Mouse (Mus musculus) urinary bladder, postnatal 36 days (tissue): ENCODE data around the gene 1700024G13Rik.
"Not testable (repeated sequence)": the region's sequence is repeated elsewhere in the genome, so short reads cannot be mapped to it uniquely, and the experiment has no call there.

ENCODE experiments used
- DNase-seq, 2 experiments: peaks; one replicate each; pipeline ENCODE4 v3.0.0; 2022; ENCODE audit warnings: low spot score in 2 of 2, mixed read lengths in 1 of 2

Gene 1700024G13Rik

GRCm38 (mm10) chr14:32388196-32388595 is at the start of gene 1700024G13Rik:
TSS of gene 1700024G13Rik (minus strand) at chr14:32388391.
- DNase-seq: no peak

DNA sequence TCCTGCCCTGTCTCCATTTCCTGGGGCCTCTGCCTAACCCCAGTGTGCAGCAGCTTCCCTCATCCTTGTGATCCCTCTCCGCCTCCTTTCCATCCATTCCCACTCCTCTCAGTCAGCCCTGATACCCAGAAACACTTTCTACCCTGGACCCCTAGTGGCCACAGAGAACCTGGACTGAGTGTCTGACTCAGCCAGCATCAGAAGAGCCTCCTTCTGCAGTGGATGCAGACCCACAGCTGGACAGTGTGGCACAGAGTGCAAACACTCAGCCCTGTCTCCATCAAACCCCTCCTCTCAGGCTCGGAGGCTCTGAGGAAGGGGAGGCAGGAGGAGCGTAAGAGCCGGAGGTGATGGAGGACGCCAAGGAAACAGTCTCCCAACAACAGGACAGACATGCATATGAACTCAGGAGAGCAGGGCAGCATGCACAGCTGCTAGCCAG is 49.2 kb upstream of the 1700024G13Rik start:
- DNase-seq: no peak

- DNase-seq: no peak
Observed at GRCm38 (mm10) chr14:32429030-32429602, 40.9 kb upstream of the 1700024G13Rik start.

DNA sequence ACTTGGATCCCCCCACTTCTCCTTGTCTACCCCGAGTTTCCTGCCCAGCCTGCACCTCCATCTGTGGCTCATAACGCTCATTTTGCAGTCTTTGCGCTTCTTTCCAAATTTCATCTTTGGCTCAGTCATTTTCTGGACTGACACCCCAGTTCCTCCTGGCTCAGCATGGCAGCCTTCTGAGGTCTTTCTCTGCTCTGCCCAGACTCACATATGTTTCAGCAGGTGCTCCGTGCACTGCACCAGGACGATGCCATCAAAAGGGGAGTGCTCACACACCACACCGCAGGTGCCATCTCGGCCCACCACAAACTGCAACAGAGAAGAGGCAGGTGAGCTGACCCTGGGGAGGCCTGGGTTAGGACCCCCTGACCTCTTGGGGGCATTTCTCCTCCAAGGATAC is 35.8 kb upstream of the 1700024G13Rik start:
- DNase-seq: no peak

DNA sequence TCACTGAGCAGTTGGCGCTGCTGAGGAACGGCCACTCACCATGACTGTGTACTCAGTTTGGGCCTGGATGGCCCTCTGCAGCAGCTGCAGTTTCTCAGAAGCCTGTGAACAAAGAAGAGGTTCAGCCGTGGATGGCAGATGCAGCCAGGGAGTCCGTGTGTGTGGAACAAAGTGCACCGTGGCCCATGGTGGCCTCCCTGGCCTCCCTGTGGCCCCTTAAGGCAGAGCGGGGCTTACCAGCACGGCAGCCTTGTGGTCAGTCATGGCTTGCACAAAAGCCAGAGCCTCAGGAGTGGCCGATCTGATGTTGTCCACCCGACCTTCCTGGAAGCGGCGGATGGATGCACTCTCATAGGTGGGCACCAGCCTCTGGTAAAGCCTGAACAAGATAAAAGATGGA is 30.6 kb upstream of the 1700024G13Rik start:
- DNase-seq: no peak

DNA sequence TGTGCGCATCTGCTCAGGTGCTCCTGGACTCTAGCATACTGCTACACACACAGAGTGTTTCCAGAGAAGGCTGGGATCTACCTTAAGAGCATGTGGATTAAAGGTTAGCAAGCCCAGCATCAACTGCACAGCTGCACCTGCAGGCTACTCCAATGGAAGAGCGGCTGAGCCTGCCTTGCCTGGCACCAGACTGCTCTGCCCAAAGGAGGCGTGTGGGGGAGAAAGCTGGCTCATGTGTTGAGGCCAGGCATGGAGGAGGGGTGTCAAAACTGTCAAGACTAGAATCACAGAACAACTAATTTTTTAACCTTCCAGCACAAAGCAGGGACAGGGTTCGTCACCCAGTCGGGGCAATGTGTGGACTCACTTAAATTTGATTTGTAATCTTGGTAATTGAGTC is 23.9 kb upstream of the 1700024G13Rik start:
- DNase-seq: no peak

GRCm38 (mm10) chr14:32410084-32410483 is 21.9 kb upstream of the 1700024G13Rik start:
- no peak for DNase-seq

GRCm38 (mm10) chr14:32405399-32405798 is 17.2 kb upstream of the 1700024G13Rik start:
- DNase-seq: not testable (repeated sequence)

- DNase-seq: no peak
Observed at GRCm38 (mm10) chr14:32381619-32382018, 6.6 kb downstream of the 1700024G13Rik start.

DNA sequence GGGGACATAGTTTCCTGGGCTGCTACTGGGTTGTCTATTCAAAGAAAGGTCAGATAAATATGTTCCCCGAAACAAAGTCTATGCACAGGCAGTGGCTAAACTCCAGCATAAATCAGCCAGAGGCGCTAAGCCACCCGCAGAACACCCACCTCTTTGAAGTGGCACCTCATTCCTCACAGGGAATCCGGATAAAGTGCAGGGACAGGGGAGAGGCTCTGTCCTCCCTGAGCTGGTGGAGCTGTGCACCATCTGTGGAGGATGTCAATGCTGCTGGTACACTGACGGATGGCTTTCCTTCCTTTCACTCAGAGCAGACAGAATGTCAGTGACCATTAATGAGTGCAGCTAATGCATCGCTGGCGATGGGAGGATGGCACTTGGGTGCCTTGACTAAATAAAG is 7.1 kb downstream of the 1700024G13Rik start:
- DNase-seq: no peak

DNA sequence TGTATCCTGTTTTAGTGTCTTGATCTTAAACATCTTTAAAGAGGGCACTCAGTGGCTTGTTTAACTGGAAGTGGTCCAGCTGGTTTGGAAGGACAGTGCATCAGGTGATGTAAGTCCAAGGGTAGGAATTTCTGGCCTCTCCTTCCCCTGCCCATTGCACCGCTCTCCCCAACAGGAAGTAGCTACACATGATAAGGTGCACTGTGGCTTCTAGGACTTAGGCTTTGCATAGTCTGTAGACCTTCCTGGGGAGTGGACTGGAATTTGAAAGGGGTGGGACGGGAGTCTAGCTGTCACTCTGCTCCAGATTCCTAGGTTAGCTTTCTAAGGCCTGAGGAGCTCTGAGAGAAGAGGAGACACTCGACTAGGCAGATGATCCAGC is 8.1 kb downstream of the 1700024G13Rik start:
- DNase-seq: no peak

GRCm38 (mm10) chr14:32379395-32380098 is 8.6 kb downstream of the 1700024G13Rik start:
- no peak for DNase-seq

- DNase-seq: no peak
Observed at GRCm38 (mm10) chr14:32372510-32372909, 15.7 kb downstream of the 1700024G13Rik start.

DNA sequence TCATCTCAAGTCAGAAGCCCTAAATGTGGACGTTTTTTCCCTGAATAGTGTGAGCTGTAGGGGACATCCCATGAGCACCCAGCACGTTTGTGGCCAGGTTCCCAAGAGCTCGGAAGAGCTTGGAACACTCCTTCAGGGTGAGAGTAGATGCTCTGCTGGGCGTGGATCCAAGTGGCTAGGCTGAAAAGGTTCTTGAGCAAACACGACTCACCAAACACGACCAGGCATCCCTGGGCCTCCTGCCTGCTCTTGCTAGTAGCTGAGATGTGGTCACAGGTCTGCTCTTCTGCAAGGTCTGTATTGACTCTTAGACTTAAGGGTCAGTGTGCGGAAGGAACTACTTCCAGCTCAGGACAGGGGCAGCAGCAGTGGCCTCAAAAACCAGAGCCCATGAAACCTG is 18.4 kb downstream of the 1700024G13Rik start:
- no peak for DNase-seq

- no peak for DNase-seq
Observed at GRCm38 (mm10) chr14:32364359-32364758, 23.8 kb downstream of the 1700024G13Rik start.

GRCm38 (mm10) chr14:32351181-32351920 is 36.8 kb downstream of the 1700024G13Rik start:
- not testable (repeated sequence) for DNase-seq

GRCm38 (mm10) chr14:32347307-32347706 is 40.9 kb downstream of the 1700024G13Rik start:
- no peak for DNase-seq

GRCm38 (mm10) chr14:32344694-32345093 is 43.5 kb downstream of the 1700024G13Rik start:
- DNase-seq: no peak

DNA sequence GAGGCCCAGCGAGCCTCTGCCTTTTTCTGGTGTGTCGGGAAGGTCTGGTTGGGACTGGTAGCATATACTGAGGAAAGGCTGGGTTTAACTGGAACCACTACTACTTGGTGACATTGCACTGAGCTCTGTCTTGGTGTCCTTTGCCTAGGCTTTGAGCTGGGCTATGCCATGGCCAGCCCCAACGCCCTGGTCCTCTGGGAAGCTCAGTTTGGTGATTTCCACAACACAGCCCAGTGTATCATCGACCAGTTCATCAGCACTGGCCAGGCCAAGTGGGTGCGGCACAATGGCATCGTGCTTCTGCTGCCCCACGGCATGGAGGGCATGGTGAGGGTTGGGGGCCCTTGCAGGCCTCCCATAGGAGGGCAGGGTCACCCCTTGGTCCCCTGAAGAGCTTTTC is 44.0 kb downstream of the 1700024G13Rik start:
- DNase-seq: no peak

- DNase-seq: no peak
Observed at GRCm38 (mm10) chr14:32341823-32342222, 46.4 kb downstream of the 1700024G13Rik start.

DNA sequence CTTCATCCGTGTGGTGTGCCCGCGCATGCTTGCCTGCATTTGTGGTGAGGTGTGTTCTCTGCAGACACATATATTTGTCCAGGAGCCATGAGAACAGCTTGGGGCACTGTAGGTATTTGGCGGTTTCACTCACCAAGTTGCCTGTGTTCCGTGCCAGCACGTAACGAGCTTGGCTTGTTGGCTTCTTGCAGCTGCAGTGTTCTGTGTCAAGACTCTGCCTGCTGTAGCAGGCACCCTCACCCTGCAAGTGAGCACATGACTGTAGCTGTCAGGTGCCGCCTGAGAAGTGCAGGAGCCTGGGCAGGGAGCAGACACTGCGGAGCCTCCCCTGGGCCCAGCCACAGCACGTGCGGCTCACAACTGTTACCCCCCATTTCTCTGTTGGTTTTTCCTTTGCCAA is 51.6 kb downstream of the 1700024G13Rik start:
- no peak for DNase-seq

DNA sequence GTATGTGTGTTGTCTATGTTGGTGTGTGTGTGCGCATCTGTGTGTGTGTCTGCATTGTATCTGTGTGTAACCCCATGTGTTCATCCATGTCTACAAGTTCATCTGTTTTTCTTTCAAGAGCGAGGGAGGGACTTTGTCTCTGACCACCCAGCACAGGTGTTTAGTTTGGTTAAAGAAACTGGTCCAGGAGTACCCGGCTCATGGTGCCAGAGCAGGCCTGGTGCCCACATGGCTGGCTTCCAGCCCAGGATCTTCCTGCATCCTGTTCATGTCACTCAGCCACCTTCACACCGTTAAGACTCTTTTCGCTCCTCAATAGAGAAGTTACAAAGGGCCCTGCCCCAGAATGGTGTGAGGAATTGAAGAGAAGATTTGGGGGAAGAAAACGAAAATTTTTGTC is 52.2 kb downstream of the 1700024G13Rik start:
- DNase-seq: no peak
